Mouse (Mus musculus): Measurements from ENCODE around the gene Gldn.

Gene Gldn

DNA sequence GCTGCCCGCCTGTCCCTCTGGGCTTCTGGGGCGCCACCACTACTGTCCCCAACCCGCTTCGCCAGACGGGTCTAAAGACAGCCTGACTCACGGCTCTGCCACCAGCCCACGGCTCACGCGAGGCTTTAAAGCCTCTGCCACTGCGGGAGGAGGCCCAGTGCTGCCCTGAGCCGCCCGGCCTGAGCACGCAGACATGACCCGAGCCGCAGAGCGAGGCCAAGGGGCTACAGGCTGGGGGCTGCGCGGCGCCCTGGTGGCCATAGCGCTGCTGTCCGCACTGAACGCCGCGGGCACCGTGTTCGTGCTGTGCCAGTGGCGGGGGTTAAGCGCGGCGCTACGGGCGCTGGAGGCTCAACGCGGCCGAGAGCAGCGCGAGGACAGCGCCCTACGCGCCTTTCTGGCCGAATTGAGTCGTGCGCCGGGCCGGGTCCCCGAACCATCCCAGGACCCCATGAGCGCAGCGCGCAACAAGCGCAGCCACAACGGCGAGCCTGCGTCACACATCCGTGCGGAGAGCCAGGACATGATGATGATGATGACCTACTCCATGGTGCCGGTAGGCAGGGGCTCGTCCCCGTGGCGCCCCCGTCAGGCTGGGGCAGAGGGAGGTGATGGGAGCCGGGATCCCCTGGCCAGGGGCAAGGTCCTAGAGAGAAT, at the start of gene Gldn:
Gene Gldn, plus strand, starts transcription at position 156 of the 657 bp plus-strand sequence.
- DNase-seq = no peak

- DNase-seq = no peak
These were observed 41.2 kb upstream of the Gldn start for GRCm38 (mm10) chr9:54244869-54245665.

DNA sequence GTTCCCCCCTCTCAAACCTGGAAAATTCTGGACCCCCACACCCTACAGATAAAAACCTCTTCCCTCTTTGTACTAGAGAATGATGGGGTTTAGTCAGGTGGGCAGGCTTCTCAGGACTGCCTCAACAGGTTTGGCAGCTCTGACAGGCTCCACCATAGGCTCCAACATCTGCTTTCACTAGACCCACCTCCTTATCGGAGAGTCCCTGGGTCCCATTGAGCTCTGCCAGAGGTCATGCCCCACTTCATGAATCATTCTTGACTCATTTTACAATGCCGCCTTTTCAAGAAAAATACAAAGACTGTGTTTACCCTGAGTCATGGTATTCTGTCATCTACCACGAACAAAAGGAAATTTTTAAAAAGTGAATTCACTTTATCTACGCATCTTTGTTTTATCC, 21.5 kb upstream of the Gldn start:
- DNase-seq = no peak

DNA sequence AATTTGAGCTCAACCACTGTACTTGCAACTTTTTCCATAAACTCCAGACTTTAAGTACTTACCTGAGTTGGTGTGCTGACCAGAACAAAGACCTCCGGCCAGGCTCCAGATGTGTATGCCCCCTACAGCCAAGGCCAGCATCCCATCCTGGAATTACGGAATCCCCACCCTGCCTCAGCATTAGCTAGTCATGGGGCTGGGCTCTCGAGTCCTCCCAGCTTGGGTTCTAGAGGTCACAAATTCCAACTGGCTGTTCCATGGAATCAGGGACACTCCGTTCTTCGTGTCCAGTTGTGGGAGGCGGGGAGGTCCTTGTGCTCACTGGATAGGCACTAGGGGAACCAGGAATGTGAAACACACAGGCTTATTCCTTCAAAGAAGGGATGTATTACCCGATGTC, 18.3 kb upstream of the Gldn start, which contains the start of gene Cyp19a1:
Gene Cyp19a1, minus strand, starts transcription at position 101 of the 400 bp plus-strand sequence.
- no peak for DNase-seq

DNA sequence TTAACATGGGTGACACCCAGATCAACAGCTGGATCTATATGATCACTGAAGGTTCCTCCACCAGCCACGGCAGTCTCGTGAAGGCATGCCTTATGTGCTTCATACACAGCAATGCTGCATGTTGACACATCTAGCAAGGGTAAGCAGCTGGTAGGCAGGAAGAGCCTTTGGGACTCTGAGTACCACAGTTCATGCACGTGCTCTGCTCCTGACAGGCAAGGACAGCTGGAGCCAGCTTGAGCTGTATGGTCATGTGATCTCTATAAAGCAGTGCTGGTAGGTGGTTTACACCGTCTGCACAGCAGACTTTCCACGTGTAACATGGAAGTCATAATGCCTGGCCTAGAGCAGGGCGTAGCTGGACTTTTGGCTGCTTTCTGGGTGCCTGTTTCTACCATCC, 16.3 kb upstream of the Gldn start:
- no peak for DNase-seq

DNA sequence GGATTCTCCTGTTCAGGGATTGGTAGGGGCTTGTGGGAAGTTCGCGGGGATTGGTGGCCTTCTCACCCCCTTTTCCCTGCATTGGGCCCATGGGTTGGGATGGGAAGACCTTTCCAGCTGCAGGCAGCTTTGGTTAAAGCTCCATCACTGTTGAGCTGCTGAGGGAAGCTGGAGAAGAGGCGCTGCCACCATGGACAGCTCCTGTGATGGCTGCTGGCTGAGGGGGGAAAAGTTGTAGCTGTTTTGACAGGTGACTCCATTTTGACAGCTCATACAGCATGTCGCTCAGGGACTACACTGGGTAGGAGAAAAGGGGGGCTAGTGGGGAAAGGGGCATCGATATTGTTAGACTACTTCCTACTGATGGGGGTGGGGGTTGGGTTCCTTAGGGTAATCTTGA, 15.4 kb upstream of the Gldn start:
- DNase-seq = peak in 1 of 2 experiments; percentile 5

GRCm38 (mm10) chr9:54275283-54275682, 11.0 kb upstream of the Gldn start:
- DNase-seq = no peak

DNA sequence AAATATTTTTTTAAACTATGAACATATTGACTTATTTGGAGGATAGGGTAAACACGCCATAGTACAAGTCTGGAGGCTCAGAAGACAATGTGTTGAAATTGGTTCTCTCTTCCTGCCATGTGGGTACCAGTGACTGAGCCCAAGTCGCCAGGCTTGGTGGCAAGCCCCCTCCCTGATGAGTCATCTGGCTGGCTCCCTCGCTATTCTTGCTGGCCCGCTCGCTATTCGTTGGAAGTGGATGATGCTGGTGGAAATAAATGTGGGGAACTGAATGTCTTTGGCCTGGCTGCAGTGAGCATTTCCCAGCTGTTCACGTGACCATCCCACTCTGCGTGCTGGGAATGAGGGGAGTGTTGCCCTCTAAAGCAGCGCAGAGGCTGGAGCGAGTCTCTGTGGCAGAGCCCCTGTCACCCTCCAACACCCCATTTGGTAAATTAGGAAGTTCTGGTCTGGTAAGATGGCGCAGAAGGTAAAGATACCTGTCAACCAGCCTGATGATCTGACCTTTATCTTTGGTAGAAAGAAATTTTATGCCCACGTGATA, 7.2 kb upstream of the Gldn start:
- DNase-seq = no peak

- DNase-seq = no peak
These were observed 1.5 kb downstream of the Gldn start for GRCm38 (mm10) chr9:54287804-54288203.

DNA sequence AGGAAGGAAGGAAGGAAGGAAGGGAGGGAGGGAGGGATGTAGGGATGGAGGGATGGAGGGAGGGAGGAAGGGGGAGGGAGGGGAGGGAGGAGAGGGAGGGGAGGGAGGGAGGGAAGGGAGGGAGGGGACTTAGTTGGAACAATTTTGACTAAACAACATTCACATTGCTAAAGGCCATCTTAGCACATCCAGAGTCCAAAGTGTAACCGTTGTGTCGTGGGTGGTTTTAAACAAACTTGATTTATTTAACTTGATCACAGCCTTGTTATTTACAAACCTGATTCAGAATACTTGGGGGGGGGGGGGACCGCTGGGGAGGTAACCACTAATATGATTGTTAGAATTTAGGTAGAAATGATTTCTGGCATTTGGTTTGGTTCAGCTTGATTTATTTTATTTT, 13.1 kb downstream of the Gldn start:
- DNase-seq = no peak

- no peak for DNase-seq
These were observed 13.5 kb downstream of the Gldn start for GRCm38 (mm10) chr9:54299792-54300191.

GRCm38 (mm10) chr9:54301255-54301654, 15.0 kb downstream of the Gldn start:
- peak in 1 of 2 experiments; percentile 4 for DNase-seq

DNA sequence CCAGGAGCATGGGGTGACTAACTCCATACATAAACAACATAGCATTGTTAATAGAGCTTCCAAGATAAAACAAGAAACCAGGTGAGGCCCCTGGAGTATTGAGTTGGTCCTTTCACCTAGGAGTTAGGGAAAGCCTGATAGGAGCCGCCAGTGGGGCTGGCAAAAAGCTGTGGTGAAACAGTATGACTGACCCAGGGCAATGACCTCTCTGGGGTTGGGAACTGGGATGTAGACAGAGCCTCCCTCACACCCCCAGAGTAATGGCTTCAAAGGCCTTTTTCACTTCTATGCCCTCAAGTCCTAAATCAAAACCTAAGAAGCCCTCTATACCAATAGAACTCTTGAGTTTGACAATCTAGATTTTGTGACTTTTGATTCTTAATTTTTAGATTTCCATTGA, 21.9 kb downstream of the Gldn start:
- no peak for DNase-seq

- DNase-seq = no peak
These were observed 22.6 kb downstream of the Gldn start for GRCm38 (mm10) chr9:54308751-54309358.

- DNase-seq = no peak
These were observed 30.1 kb downstream of the Gldn start for GRCm38 (mm10) chr9:54316363-54316762.

DNA sequence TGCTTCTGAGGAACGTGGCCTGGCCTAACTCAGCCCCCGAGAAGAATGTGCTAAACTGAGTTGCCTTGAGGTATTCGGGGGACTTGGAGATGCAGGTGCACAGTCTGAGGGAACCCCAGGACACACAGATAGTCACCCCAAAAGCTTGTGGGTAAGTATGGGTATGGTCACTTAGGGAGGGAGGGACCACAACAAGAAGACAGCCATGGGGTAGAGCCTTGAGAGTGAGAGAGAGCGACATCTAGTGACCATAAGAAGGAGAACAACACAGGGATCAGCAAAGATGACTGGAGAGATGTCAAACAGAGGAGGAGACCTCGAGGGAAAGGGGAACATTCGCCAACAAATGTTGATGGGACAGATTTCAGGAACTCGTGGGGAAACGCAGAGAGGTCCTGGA, 37.2 kb downstream of the Gldn start:
- DNase-seq = no peak

DNA sequence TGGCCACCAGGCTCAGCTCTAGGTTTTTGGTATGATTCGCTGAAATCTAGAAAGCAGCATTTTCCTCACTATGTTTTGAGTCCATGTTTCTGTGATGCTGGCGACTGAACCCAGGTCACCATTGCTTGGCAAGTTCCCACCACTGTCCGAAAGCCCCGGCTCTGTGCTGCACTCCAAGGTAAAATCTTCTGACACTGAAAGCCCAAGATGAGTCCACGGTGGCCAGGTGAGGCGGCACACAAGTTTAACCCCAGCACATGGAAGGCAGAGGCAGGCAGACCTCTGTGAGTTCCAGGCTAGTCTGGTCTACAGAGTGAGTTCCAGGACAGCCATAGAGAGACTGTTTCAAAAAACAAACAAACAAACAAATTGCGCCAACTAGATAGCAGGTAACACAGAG, 42.9 kb downstream of the Gldn start:
- DNase-seq = no peak

GRCm38 (mm10) chr9:54335582-54335981, 49.3 kb downstream of the Gldn start:
- no peak for DNase-seq

GRCm38 (mm10) chr9:54336532-54337144, 50.4 kb downstream of the Gldn start:
- peak in 1 of 2 experiments; percentile 23 for DNase-seq

- no peak for DNase-seq
These were observed 55.7 kb downstream of the Gldn start for GRCm38 (mm10) chr9:54342026-54342425.

- DNase-seq = no peak
These were observed 70.5 kb downstream of the Gldn start for GRCm38 (mm10) chr9:54356756-54357155.
